ENCODE assay signal across 27 mouse cellular contexts in genomic region chr10:82741354-82741753, GRCm38 (mm10). TPM values are rescaled to one million over a fixed set of nuclear protein-coding genes. Genes with fewer than 3 reads are reported as not detected.
DNase-seq lines count a peak whose midpoint lies in the region; ATAC-seq and TF ChIP-seq lines count a peak whose summit lies in the region.
"Had no signal": no experiment of that assay in that cellular context is flagged by ENCODE, and none has a peak within 500 bp of the region (broad histone marks: within the 10 kb centered on the region; RNA-seq: fewer than 3 reads in every experiment).

No protein-coding gene starts in this region.

- no peaks in the 10 kb centered on the region for H3K27me3 ChIP-seq in forebrain, postnatal 0 days (ENCODE audit: insufficient read depth, low read length)
- H3K27me3 ChIP-seq in forebrain, embryonic 11.5 days (ENCODE audit: control insufficient read depth, insufficient read depth, low read length) = no peaks in the 10 kb centered on the region
- no peaks in the 10 kb centered on the region for H3K27me3 ChIP-seq in liver, adult 2 months (ENCODE audit: control insufficient read depth, insufficient read depth, low read length)
- H3K27me3 ChIP-seq: forebrain, embryonic 12.5 days; heart, embryonic 15.5 days; hindbrain, embryonic 12.5 days; megakaryocyte, embryonic 14.5 days; midbrain, embryonic 12.5 days; Patski had no signal

- peak; percentile 83 to 85 for DNase-seq in cerebellum, postnatal 10 days
- no peak for DNase-seq in cerebellum, adult 9-11 months
- peak; percentile 43 for DNase-seq in forebrain, postnatal 0 days
- no peak for DNase-seq in forebrain, embryonic 11.5 days (ENCODE audit: low spot score)
- no peak for DNase-seq in liver, adult 2 months (ENCODE audit: extremely low read depth, low read depth, low spot score)
- DNase-seq in liver = no peak
- DNase-seq in adrenal gland, adult 18-20 months (ENCODE audit: low spot score in 2 of 2) = no peak
- DNase-seq: adrenal gland, postnatal 14 days; gastrocnemius, postnatal 25 days; kidney, adult 11 months; lung, adult 18-20 months; lung, postnatal 4 days; thymus, adult 2 months; thymus, postnatal 36 days had no signal

- peaks cover 27% of the 10 kb centered on the region for H3K36me3 ChIP-seq in forebrain, postnatal 0 days (ENCODE audit: insufficient read depth)
- no peaks in the 10 kb centered on the region; the same call in 1 of the 2 replicates for H3K36me3 ChIP-seq in forebrain, embryonic 11.5 days (ENCODE audit: control insufficient read depth, insufficient read depth, low read length)
- peaks cover 23% of the 10 kb centered on the region for H3K36me3 ChIP-seq in liver, adult 2 months (ENCODE audit: control insufficient read depth, insufficient read depth, low read length)

- H3K4me3 ChIP-seq in forebrain, postnatal 0 days (ENCODE audit: low read depth, low read length) = no peak overlapping the region
- no peak overlapping the region for H3K4me3 ChIP-seq in forebrain, embryonic 11.5 days (ENCODE audit: low read depth, low read length)
- H3K4me3 ChIP-seq in liver, adult 2 months (ENCODE audit: insufficient read depth, low read depth, low read length) = no peak overlapping the region
- H3K4me3 ChIP-seq: erythroblast, embryonic 14.5 days; forebrain, embryonic 12.5 days; heart, embryonic 10.5 days; heart, embryonic 15.5 days; hindbrain, embryonic 12.5 days; layer of hippocampus, adult 2 months; left cerebral cortex, adult 2 months; megakaryocyte, embryonic 14.5 days; midbrain, embryonic 12.5 days had no signal

- no peak for TF ChIP-seq POLR2A in liver, adult 2 months (IDR thresholded peaks at IDR 0.05; ENCODE audit: extremely low read depth, insufficient read depth, low read length)

- H3K4me2 ChIP-seq in forebrain, postnatal 0 days (ENCODE audit: low read depth) = no peak overlapping the region
- no peak overlapping the region for H3K4me2 ChIP-seq in forebrain, embryonic 11.5 days (ENCODE audit: low read depth, low read length, severe bottlenecking)
- H3K4me2 ChIP-seq: forebrain, embryonic 12.5 days; heart, embryonic 15.5 days; hindbrain, embryonic 12.5 days; midbrain, embryonic 12.5 days had no signal

- H3K27ac ChIP-seq in forebrain, postnatal 0 days (ENCODE audit: low read depth, low read length) = no peak overlapping the region
- no peak overlapping the region for H3K27ac ChIP-seq in forebrain, embryonic 11.5 days (ENCODE audit: low read depth, low read length)
- H3K27ac ChIP-seq in liver, adult 2 months (replicated peaks; ENCODE audit: insufficient read depth, low read depth, low read length) = peak overlapping the region; percentile 33
- H3K27ac ChIP-seq: forebrain, embryonic 12.5 days; heart, embryonic 10.5 days; heart, embryonic 15.5 days; hindbrain, embryonic 12.5 days; layer of hippocampus, adult 2 months; left cerebral cortex, adult 2 months; midbrain, embryonic 12.5 days had no signal

- peak; percentile 70 for ATAC-seq in forebrain, postnatal 0 days
- no peak for ATAC-seq in forebrain, embryonic 11.5 days (replicated peaks; ENCODE audit: low FRiP score)
- ATAC-seq: inflammation-experienced regulatory T-cells, adult 6 months; lung, postnatal 0 days; Patski had no signal

- 59% methylated on average over 8 of the region's 8 CpGs for WGBS in forebrain, postnatal 0 days
- WGBS in forebrain, embryonic 11.5 days = 90% methylated on average over 8 of the region's 8 CpGs
- 49% methylated on average over 8 of the region's 8 CpGs for WGBS in liver, adult 2 months

- no peak for TF ChIP-seq CTCF in forebrain, postnatal 0 days (IDR thresholded peaks at IDR 0.05; ENCODE audit: low read depth)
- TF ChIP-seq CTCF in liver, adult 2 months (IDR thresholded peaks at IDR 0.05; ENCODE audit: low read depth, low read length) = no peak

- H3K9ac ChIP-seq in forebrain, postnatal 0 days = no peak overlapping the region
- H3K9ac ChIP-seq in forebrain, embryonic 11.5 days (ENCODE audit: low read length) = no peak overlapping the region
- 0 out of 2 replicates have a peak overlapping the region, but pooled peaks have one; percentile 18 for H3K9ac ChIP-seq in liver, adult 2 months (ENCODE audit: low read depth, low read length)
- H3K9ac ChIP-seq: forebrain, embryonic 12.5 days; heart, embryonic 15.5 days; hindbrain, embryonic 12.5 days; midbrain, embryonic 12.5 days had no signal

- H3K4me1 ChIP-seq in forebrain, postnatal 0 days (ENCODE audit: insufficient read depth) = no peaks in the 10 kb centered on the region
- no peaks in the 10 kb centered on the region for H3K4me1 ChIP-seq in forebrain, embryonic 11.5 days (replicated peaks; ENCODE audit: control insufficient read depth, insufficient read depth, low read length)
- peaks cover 14% of the 10 kb centered on the region for H3K4me1 ChIP-seq in liver, adult 2 months (ENCODE audit: control insufficient read depth, insufficient read depth, low read length)
- H3K4me1 ChIP-seq: forebrain, embryonic 12.5 days; heart, embryonic 10.5 days; heart, embryonic 15.5 days; hindbrain, embryonic 12.5 days; midbrain, embryonic 12.5 days had no signal

- H3K9me3 ChIP-seq in forebrain, postnatal 0 days (ENCODE audit: low read length) = no peaks in the 10 kb centered on the region
- no peaks in the 10 kb centered on the region for H3K9me3 ChIP-seq in forebrain, embryonic 11.5 days (ENCODE audit: control insufficient read depth, low read length)
- H3K9me3 ChIP-seq: forebrain, embryonic 12.5 days; heart, embryonic 10.5 days; heart, embryonic 15.5 days; hindbrain, embryonic 12.5 days; megakaryocyte, embryonic 14.5 days; midbrain, embryonic 12.5 days had no signal

- no peaks in the 10 kb centered on the region; the same call in 1 of the 2 replicates for H3K79me2 ChIP-seq in liver, adult 2 months (ENCODE audit: control insufficient read depth, insufficient read depth, low read length)

RNA-seq across cellular contexts. Expression of gene Nfyb, which starts 22.6 kb away (rescaled TPM):
- 69.2 and 78.1 TPM in 2 replicates for total RNA-seq in forebrain, postnatal 0 days (2014; rRNA removed)
- polyA plus RNA-seq in forebrain, postnatal 0 days (2015; fragmentation: Nextera tagmentation; extraction: Ambion mirVana) = 32.4 and 34.2 TPM in 2 replicates
- polyA plus RNA-seq in forebrain, embryonic 11.5 days (2014; fragmentation: Nextera tagmentation; extraction: Ambion mirVana) = 77.3 and 81.6 TPM in 2 replicates
- 30.8 and 34.8 TPM in 2 replicates for total RNA-seq in liver, adult 2 months (2014; rRNA removed)
- 29.0 and 30.2 TPM in 2 replicates for polyA plus RNA-seq in liver, adult 2 months (2012; rRNA removed)
- 10 to 100 TPM; 15.7 to 17.5 TPM for total RNA-seq in adrenal gland, adult 18-20 months (2021)

RNA-seq across cellular contexts. Expression of gene Hcfc2, which starts 45.4 kb away (rescaled TPM):
- total RNA-seq in forebrain, postnatal 0 days (2014; rRNA removed) = 31.2 and 31.5 TPM in 2 replicates
- polyA plus RNA-seq in forebrain, postnatal 0 days (2015; fragmentation: Nextera tagmentation; extraction: Ambion mirVana) = 21.5 and 31.1 TPM in 2 replicates
- polyA plus RNA-seq in forebrain, embryonic 11.5 days (2014; fragmentation: Nextera tagmentation; extraction: Ambion mirVana) = 28.9 and 30.4 TPM in 2 replicates
- total RNA-seq in liver, adult 2 months (2014; rRNA removed) = 10.0 and 12.2 TPM in 2 replicates
- polyA plus RNA-seq in liver, adult 2 months (2012; rRNA removed) = 4.4 and 5.6 TPM in 2 replicates
- 10 to 100 TPM; 29.6 to 32.1 TPM for total RNA-seq in adrenal gland, adult 18-20 months (2021)

RNA-seq across cellular contexts. Expression of gene Glt8d2, which starts 50.9 kb away (rescaled TPM):
- 1.9 and 3.0 TPM in 2 replicates for total RNA-seq in forebrain, postnatal 0 days (2014; rRNA removed)
- polyA plus RNA-seq in forebrain, postnatal 0 days (2015; fragmentation: Nextera tagmentation; extraction: Ambion mirVana) = 1.9 and 2.4 TPM in 2 replicates
- 2.1 and 2.8 TPM in 2 replicates for polyA plus RNA-seq in forebrain, embryonic 11.5 days (2014; fragmentation: Nextera tagmentation; extraction: Ambion mirVana)
- total RNA-seq in liver, adult 2 months (2014; rRNA removed) = 0.18 and 0.34 TPM in 2 replicates
- polyA plus RNA-seq in liver, adult 2 months (2012; rRNA removed) = not detected in 2 replicates
- 1 to 10 TPM; 2.0 to 2.6 TPM for total RNA-seq in adrenal gland, adult 18-20 months (2021)
- total RNA-seq: monocyte, adult 5-6 weeks had no signal
- polyA plus RNA-seq: erythroblast, embryonic 14.5 days had no signal

Comparison
In these comparisons a context has a peak if more than half of its experiments do, and no peak if none do; other contexts are left out.
1. DNase-seq: peak in cerebellum, postnatal 10 days (2 of 2) and forebrain, postnatal 0 days (single experiment); none in cerebellum, adult 9-11 months (single experiment), forebrain, embryonic 11.5 days (single experiment), liver, adult 2 months (single experiment), liver (single experiment) and adrenal gland, adult 18-20 months (0 of 2).